Mouse (Mus musculus): ENCODE measurements around the gene Foxl2.

The Foxl2 gene

DNA sequence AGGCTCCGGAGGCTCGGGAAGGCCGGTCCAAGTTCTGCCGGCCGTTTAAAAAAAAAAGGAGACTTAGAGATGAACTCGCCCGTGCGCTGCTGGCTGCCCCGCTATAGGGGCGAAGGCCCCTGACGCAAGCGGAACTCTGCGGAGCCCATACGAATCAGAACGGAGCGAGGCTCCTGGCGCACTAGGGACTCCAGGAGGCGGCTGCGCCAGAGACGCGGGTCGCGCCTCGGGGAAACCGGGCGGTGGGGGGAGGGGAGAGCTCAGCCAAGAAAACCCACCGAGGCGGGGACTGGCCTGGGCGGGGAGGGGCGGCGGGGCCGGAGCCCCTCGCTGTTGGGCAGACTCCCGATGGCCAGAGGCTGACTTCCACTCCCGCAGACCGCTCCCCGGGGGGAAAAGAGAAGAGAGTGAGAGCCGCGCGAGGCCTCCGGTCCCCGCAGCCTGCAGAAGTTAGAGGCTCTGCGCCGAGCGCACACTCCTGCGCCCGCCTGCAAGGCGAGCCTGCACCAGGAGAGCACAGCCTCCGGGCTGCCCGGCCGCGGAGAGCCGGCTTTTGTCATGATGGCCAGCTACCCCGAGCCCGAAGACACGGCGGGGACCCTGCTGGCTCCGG is at the start of gene Foxl2:
TSS of gene Foxl2 (plus strand) at position 186 of the 613 bp plus-strand sequence.
- DNase-seq, result peak; percentile 27

DNA sequence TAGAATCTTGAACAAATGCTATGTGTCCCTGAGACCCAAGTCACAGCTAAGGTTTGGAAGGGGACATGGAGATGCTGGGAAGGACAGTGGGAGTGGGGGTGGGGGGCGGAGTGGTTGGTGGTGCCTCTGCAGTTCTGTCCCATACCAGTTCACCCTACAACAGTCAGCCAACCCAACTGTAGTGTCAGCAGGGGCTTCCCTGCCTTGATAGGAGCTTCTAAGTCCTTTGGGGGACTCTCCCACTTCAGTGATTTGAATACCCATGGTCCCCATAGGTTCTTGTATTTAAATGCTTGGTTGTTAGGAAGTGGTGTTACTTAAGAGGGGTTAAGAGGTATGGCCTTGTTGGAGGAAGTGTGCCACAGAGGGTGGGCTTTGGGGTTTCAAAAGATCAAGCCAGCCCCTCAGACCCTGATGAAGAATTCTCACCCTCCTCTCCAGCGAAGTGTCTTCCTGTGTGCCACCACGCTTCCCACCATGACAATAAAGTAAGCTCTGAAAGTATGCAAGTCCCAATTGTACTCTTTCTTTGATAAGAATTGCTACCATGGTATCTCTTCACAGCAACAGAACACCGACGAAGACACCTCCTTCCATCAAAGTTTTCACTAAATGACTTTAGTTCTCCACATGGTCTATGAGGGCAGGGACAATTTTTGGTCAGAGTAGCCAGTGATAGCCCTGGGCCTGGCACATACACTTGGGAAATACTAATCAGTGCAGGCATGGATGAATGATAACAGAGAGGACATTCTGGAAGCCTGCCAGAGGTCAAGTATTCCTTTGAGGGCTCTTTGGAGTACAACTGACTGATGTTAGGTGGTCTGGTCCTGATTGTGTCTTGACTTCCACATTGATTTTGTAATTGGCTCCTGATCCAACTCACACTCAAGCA is 34.2 kb upstream of the Foxl2 start:
- DNase-seq, result no peak

DNA sequence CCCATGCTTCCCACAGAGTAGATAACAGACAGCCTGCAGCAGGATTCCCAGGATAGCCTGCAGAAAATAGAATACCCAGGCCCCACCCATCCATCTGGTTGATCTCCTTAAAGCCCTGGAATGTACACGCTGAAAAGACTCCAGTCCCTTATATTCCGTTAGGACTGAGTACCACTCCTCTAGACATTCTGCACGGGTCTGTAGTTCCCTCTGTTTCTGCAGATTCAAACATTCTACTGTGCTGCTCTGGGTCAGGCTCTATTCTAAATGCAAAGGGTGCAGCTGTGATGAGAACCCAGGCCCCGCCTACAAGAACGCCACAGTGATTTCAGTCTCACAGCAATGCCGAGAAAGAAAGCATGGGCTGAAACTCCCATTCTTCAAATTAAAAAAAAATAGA is 32.0 kb upstream of the Foxl2 start:
- DNase-seq, result peak; percentile 26

DNA sequence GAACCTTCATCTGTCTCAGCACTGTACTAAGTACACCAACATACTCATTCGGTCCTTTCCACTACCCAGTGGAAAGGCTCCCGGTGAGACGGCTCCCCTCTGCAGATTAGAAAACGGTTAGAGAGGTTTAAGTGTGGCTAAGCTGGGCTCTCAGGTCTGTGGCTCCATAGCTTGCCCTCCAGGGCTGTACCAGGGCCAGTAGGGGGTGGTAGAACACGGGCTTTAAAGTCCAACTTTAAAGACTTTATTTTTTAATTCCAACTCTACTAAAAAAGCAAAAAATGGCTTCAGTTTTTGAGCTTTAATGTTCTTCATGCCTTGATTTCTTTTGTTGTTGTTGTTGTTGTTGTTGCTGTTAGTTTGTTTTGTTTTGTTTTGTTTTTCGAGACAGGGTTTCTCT is 30.9 kb upstream of the Foxl2 start:
- DNase-seq, result no peak

DNA sequence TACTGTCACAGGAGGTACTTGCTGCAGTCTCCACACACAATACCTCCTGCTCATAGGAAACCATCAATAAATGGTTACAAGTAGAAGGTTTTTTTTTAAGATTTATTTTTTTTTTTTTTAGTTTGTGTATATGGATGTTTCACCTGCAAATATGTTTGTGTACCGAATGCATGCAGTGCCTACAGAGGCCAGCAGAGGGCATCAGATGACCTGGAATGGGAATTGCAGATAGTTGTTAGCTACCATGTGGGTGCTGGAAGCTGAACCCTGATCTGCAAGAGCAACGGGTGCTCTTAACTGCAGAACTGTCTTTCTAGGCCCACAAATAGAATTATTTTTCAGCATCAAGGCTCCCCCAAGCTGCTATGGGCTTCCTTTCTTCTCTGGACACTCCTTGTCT is 25.6 kb upstream of the Foxl2 start:
- DNase-seq, result no peak

DNA sequence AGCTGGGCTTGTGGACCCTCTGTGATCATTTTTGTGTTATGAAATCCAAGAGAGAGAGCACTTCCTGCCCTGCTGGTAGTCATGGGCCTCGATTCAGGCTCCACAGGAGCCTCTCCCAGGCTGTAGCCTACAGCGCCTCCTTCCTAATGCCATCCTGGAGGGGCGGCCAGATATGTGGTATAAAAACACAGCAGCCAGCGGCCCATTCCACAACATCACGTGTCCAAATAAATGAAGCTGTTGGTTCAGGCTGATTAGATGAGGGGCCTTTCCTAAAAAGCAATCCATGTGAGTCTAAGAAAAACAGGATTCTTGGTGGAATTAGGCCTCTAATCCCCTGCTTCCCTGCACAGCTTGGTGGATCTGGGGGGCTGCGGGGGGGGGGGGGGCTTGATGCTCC is 22.2 kb upstream of the Foxl2 start:
- DNase-seq, result no peak

DNA sequence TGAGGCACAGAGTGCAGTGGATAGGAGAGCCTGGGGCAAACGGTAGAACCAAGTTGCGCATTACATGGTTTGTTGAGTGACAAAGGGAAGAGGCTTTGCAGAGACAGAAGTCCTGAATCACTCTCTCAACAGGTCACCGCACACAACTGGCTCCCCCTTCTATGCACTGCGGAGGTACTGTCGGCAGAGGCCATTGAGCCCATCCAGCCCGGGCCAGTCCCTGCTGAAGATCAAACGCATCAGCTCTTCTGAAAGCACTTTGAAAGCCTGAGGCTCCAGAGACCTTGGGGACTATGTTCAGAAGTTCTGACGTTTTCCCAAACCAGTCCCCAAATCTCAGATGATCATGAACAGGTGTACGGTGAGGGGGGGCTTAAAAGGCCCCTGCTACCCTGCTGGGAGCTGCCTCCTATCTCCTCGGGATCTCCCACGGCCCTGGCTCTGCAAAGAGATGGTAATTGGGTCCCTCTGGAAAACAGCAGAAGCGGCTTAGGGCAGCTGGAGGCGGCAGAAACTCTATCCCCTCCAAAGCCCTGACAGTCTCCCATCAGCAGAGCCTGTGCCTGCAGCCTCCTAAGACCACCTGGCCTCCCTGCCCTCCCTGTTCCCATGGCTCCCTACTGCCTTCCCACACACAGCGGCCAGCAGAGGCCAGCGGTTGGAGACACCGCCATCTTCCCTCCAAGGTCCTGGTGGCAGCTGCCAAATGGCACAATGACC is 19.7 kb upstream of the Foxl2 start:
- no peak for DNase-seq

DNA sequence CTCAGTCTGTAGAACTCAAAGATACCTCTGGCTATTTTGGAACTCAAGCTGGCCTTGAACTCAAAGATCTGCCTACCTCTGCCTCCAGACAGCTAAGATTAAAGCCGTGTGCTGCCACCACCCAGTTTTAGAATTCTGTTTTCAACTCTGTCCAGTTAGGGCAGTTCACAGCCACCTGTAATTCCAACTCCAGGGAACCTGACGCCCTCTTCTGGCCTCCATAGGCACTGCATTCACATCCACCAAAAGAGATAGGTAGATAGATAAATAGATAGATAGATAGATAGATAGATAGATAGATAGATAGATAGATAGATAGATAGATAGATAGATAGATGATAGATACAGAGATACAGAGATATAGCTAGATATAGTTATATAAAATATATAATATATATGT is 15.8 kb upstream of the Foxl2 start:
- DNase-seq, result no peak

DNA sequence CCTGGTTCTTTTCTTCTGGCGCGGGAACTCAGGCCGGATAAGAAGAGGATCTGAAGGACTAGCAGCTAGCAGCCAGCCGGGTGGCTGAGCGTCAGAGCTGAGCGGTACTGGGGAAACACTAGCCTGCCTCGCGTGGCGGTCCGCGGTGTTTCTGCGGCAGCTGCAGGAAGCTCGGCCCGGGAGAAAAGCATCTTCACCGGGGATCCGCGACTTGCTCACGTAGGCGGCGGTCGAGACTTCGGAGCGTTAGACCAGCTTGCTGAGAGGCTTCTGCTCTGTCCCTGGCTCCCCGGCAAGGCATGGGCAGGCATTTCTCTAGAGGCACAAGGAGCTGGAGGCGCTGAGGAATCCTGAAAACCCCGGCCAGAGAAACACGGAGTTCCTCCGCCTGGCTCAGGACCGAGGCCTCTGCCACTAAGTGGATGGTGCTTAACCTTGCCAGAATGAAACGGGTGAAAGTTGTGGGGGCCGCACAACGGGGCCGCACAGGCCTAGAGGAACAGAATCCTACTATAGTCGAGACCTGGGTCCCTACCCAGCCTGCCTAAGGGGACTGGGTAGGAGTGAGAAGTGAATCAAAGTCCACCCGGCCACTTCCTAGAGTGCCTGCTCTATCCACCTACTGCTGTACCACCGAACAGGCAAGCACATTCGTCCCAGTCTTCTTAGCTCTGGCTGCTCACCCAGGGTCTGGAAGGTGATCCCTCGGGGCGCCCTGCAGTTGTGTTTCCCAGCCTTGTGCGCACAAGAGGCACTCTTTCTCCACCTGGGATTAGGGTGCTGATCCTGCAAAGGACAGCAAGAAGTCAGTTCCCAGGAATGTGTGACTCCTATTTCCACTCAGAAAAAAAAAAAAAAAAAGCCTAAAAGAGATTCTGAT is 2.7 kb upstream of the Foxl2 start:
- DNase-seq, result peak; percentile 34

DNA sequence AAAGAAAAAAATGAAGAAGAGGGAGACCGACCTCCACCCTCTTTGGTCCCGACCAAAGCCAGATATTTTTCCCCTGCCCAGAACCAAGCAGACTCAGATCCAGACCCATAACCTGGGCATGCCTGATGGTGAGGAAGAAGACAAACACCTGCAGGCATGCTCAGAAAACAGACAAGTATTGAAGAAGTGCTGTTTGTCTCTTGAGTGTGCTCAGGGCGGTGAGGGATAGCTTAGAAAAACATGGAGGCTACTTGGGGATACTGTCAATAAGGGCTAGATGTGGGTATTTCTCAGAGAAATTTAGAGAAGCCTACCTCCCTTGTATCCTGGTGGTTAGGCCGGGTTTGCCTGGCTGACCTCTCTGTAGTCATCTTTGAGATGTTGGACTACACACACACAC is 1.8 kb upstream of the Foxl2 start:
- no peak for DNase-seq

DNA sequence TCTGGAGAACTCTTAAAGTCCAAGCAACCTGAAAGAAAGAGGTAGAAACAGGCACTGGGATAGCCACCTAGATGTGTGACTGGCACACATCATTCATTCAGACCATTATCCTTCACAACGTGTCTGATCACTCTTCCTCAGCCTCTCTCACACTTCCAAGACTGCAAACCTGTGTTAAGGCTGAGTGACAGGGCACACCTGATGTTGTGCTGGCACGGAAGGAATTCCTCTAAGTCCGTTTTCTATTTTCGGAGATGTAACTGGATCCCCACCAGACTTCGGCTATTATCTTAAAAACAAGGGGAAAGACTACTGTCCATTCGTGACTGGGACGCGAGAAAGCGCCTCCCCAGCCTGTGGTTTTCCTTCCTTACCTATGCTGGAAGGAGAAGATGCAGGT is 1.3 kb upstream of the Foxl2 start:
- no peak for DNase-seq

DNA sequence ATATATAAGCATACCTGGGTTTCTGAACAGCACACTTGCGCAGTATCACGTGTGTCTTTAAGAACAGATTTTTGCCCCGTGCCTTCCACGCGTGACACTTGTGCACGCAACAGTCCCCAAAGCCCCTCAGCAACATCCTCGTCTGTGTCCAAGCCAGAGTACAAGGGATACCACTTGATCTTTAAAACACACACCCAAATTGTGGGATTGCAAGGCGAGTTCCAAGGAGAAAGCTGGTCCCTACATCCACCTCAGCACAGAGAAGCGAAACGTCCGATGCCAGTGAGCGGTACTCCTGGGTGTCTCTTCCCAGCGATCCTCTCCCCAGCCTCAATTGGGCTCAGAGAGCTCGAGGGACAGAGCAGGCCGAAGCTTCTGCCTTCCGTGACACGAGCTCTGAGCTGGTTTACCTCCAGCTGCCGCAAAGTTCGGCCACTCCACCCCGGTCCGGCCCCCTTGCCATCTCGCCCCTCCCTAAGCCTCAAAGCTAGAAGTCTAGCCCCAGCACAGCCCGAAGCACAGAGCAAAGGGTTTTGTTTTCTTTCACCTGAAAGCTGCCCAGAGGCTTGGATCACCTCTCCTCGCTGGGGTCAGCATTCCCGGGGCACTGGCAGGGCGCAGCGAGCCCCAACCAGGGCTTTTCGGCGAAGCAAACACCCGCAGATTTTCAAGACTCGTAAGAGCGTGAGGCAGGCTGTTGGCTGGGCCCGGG is 541 bp upstream of the Foxl2 start:
- DNase-seq, result peak; percentile 16

DNA sequence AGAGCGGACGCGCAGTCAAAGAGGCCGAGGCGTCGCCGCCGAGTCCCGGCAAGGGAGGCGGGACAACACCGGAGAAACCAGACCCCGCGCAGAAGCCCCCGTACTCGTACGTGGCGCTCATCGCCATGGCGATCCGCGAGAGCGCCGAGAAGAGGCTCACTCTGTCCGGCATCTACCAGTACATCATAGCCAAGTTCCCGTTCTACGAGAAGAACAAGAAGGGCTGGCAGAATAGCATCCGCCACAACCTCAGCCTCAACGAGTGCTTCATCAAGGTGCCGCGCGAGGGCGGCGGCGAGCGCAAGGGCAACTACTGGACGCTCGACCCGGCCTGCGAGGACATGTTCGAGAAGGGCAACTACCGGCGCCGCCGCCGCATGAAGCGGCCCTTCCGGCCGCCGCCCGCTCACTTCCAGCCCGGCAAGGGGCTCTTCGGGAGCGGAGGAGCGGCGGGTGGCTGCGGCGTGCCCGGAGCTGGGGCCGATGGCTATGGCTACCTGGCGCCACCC is 682 bp downstream of the Foxl2 start:
- DNase-seq, result peak; percentile 37

DNA sequence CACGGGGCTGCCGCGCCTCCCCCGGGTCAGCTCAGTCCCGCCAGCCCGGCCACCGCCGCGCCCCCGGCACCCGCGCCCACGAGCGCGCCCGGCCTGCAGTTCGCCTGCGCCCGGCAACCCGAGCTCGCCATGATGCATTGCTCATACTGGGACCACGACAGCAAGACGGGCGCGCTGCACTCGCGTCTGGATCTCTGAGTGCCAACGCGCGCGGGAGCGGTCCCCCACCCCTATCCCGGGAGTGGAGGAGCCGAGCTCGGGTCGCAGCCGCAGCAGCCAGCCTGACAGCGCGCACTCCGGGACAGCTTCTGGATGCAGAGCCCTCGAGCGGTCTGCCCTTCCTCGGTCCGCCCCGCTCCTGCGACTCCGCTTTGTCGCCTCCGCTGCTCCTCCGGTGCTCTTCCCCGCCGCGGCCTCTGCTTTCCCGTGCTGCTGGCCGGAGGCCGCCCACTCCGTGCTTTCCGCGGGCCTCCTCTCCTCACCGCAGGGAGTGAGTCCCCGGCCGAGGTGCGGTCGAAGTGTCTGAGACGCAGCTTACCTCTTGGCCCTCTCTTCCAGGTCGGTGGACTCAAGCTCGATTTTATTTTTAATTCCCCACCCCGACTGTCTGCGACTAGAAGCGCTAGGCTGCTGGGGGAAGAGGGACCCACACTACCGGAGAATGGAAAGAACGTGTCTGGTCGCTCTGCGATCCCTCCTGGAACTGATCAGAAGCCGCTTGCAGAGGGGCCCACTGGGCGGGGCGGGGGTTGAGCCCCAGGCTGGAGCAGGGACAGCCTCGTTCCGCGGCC is 1.7 kb downstream of the Foxl2 start:
- DNase-seq, result peak; percentile 18

DNA sequence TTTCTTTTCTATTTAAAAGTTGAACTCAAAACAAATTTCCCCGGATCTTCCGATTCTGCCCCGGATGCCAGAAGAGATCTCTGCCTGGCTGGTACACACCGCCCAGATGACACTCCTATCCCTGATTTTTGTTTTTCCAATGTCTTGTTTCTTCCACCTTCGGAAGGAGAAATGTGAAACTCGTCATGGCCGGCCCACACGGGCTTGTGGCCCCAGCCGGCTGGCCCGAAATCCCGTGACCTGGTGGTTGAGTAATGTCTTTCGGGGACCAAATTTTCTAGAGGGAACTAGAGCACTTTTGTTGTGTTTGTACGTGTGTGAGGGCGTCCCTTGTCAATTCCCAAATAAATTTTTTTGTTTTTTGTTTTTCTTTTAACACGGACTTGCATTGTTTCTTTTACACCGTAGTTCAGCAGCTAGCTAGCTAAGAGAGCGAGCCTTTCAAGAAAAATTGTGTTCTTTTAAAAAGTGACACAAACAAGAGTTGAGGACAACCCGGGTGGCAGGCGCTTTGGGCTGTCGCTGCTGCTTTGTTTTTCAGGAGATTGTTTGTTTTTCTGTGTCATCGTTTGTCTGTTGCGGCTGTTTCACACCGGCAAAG is 2.8 kb downstream of the Foxl2 start:
- DNase-seq, result peak; percentile 12

DNA sequence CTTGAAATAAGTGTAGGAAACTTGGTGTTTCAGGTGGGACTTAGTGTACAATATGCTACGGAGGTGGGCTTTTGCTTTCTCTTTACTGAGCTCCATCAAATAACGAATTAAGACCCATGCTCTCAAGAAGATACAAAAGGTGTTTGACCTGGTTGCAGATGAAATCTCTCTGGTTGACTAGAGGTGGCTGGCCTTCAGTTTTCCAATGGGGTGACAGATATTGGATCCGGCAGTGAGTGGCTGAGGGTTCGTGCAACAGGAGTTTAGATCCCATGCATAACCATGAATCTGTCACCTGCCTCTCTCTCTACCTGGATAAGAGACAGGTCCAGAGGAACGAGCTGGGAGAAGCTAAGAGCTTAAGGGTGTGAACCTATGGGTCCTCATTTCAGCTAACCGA is 3.5 kb downstream of the Foxl2 start:
- no peak for DNase-seq

DNA sequence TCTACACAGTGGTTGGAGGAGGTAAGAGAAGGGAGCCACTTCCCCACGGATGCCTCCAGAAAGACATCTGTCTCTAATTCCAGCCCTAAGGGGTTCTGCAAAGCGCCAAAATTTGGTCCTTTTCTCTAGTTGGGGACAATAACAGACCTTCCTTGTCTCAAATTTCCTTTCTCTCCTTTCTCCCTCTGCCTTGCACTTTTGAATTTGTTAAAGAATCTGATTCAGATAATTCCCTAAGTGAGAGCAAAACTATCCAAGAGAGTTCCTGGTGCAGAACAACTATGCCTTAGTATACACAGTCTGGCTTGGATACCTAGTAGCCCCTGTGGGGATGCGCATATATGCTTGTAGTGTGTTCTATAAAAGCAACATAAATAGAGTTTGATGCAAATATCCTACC is 4.8 kb downstream of the Foxl2 start:
- DNase-seq, result no peak

DNA sequence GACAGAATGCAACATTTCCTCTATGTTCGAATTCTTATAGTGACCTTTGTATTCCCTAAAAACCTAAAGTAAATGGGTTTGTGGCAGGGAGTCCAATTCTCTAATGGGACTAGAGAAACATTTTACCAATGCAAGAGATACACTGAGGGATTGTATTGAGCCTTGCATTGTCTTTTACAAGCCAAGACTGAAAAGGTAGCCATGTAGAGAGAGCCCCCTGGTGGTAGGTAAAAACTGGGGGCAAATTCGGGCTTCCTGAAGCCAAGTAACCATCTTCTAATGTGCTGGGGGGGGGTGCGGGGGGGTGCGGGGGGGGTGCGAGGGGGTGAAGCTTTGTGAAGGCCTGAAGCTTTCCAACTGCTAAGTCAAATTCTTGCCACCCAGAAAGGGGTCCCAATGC is 5.3 kb downstream of the Foxl2 start:
- DNase-seq, result no peak

DNA sequence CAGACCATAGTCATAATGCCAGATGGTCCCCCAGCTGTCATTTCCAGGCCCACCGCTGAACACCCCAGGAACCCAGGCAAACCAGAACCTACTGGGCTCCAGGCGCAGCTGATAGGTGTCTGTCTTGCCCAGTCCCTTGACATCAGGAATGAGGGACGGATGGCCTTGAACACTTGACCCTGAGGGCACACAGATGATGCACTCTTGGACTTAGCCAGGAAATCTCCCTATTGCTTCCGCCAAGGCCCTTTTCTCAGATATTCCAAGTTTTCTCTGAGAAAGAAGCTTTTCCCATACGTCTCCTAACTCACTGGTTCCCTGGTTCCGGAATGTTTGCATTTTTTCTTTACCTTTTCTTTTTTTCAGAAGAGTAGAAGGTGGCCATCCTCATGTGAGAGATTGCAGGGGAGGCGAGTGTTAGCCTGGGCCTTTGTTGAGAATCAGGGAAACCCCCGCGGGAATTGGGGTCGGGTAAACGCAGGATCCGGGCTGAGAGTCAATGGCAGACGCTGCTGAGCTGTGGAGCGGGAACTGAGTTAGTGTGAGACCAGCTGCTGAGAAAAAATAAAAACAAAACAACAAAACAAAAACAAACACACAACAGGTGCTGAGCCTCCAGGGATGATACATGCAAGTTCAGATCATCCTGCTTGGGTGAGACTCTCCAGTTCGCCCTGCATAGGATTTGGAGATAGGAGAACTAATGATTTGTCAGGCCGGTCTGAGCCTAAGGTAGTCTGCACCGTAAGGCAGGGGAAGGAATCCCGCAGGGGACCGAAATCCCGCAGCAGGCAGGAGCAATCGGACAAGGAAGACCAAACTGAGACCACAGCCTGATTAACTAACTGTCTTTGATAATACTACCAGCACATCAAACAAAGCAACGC is 6.7 kb downstream of the Foxl2 start:
- DNase-seq, result no peak

Data from right cerebral cortex, postnatal 25 days (tissue).